Mouse (Mus musculus) midbrain, embryonic 16.5 days (tissue): ENCODE data around the gene Nup214. TPM values are rescaled to one million over a fixed set of nuclear protein-coding genes. Genes with fewer than 3 reads are reported as not detected.

Experiments used
- ATAC-seq: fragments of 200-750 bp; cut with Nextera tagmentation; 2 replicates; pipeline ENCODE4 v1.8.0; 2017; ENCODE audit warnings: moderate TSS enrichment
- H3K27ac ChIP-seq: fragments of 300-500 bp; sonication (generic); 2 replicates; pipeline ENCODE4 v1.5.1; 2014; ENCODE audit warnings: mild to moderate bottlenecking, low read length, mixed read lengths
- H3K27me3 ChIP-seq: fragments of 300-500 bp; sonication (generic); 2 replicates; pipeline ENCODE4 v1.6.1; 2014; ENCODE audit warnings: low read depth, low read length, mixed read lengths; ENCODE audit not compliant: control insufficient read depth, insufficient read depth
- H3K36me3 ChIP-seq: fragments of 300-500 bp; sonication (generic); 2 replicates; pipeline ENCODE4 v1.6.1; 2014; ENCODE audit warnings: mild to moderate bottlenecking, low read length, moderate library complexity, mixed read lengths; ENCODE audit not compliant: control insufficient read depth, insufficient read depth
- H3K4me1 ChIP-seq: fragments of 300-500 bp; sonication (generic); 2 replicates; pipeline ENCODE4 v1.6.1; 2014; ENCODE audit warnings: mild to moderate bottlenecking, low read length, mixed read lengths; ENCODE audit not compliant: control insufficient read depth, insufficient read depth
- H3K4me2 ChIP-seq: fragments of 300-500 bp; sonication (generic); 2 replicates; pipeline ENCODE4 v1.6.1; 2014; ENCODE audit warnings: mild to moderate bottlenecking, low read length, mixed read lengths
- H3K4me3 ChIP-seq: fragments of 300-500 bp; sonication (generic); 2 replicates; pipeline ENCODE4 v1.5.1; 2014; ENCODE audit warnings: low read depth, mild to moderate bottlenecking, low read length, moderate library complexity, mixed read lengths
- H3K9ac ChIP-seq: fragments of 300-500 bp; sonication (generic); 2 replicates; pipeline ENCODE4 v1.6.1; 2014; ENCODE audit warnings: low read depth, low read length, mixed read lengths
- H3K9me3 ChIP-seq: fragments of 300-500 bp; sonication (generic); replicated peaks from 2 replicates; pipeline ENCODE4 v1.6.1; 2014; ENCODE audit warnings: mild to moderate bottlenecking, low read length, mixed read lengths; ENCODE audit not compliant: control insufficient read depth, poor library complexity, severe bottlenecking
- WGBS: fragments of 180-500 bp; shearing (Covaris S2); extraction: QIAGEN DNeasy Blood & Tissue Kit; methylation state at CpG from one replicate; pipeline ENCODE4 v1.1.7; 2014; 5-methylcytosine and 5-hydroxymethylcytosine counted together
- polyA plus RNA-seq: library from polyadenylated mRNA; unstranded; fragments of >200 nt; fragmentation: Nextera tagmentation; extraction: Ambion mirVana; gene quantifications from 2 replicates; pipeline ENCODE4 v1.2.1, GENCODE M21; 2015

The Nup214 gene
- polyA plus RNA-seq, 1 experiment from 2014 or later: 63.9 TPM

DNA sequence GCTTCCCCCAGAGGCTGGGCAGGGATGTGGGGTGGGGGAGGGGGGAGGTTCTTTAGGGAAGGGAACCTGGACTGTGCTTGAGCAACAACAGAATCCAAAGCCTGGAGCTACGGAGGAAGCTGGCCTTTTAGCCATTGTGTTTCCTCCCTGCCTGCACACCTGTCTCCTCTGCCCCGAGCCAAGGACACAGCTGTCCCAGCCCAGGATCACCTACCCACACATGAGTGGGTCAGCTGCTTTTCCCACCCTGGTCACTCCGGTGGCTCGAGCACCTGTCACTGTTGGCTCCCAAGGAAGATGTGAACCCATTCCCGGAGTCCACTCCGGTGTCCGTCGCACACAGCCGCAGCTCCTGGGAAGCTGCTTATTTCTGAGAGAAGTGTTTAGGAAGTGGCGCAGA lies 17.0 kb upstream of the Nup214 start:
- Histone ChIP-seq H3K4me3 (no peak overlapping the region), H3K36me3 (no peaks in the 10 kb centered on the region), H3K9me3 (no peaks in the 10 kb centered on the region), H3K27me3 (no peaks in the 10 kb centered on the region), H3K4me2 (no peak overlapping the region), H3K9ac (no peak overlapping the region), H3K27ac (no peak overlapping the region), H3K4me1 (peaks cover 3% of the 10 kb centered on the region; the same call in 1 of the 2 replicates)
- no peak for ATAC-seq
- WGBS: 93% methylated on average over 10 of the region's 10 CpGs

DNA sequence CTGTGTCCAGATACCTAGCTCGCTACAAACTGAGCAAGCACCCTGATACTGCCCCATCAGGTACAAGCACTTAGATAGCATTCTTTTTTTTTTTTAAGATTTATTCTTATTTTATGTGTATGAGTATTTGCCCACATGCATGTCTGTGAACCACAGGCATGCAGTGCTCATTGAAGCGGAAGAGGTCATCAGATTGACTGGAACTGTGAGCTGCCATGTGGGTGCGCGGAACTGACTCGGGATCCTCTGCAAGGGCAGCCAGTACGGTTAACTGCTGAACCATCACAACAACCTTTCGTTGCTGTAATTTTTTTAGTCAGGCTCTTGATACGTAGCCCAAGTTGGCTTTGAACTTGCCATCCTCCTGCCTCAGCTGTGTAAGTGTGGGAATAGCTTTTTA lies 13.2 kb upstream of the Nup214 start:
- H3K9ac ChIP-seq: no peak overlapping the region
- no peaks in the 10 kb centered on the region; the same call in 1 of the 2 replicates for H3K4me1 ChIP-seq
- H3K4me2 ChIP-seq: no peak overlapping the region
- 96% methylated on average over 8 of the region's 8 CpGs for WGBS
- no peaks in the 10 kb centered on the region for H3K9me3 ChIP-seq
- ATAC-seq: no peak
- no peaks in the 10 kb centered on the region for H3K27me3 ChIP-seq
- H3K27ac ChIP-seq: no peak overlapping the region
- no peak overlapping the region for H3K4me3 ChIP-seq
- no peaks in the 10 kb centered on the region for H3K36me3 ChIP-seq

DNA sequence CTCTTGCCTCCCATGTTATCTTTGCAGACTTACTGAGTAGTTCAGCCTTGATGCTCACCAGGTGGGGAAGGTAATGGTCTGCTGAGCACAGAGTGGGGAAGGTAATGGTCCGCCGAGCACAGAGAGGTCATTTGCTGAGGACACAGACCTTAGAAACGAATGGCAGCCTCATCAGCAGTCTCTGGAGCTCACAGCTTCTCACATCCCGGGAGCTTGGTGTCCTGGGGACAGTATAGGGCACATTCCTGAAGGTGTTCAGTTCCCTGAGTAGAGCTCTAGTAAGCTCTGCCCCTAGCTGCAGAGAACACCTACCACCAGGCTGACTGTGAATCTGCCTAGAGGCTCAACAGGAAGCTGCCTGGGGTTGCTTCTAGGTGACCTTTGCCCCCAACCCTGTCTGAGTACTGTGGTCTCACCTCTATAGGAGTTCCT lies 12.4 kb upstream of the Nup214 start:
- Histone ChIP-seq H3K4me2 (no peak overlapping the region), H3K4me3 (no peak overlapping the region), H3K9me3 (no peaks in the 10 kb centered on the region), H3K27me3 (no peaks in the 10 kb centered on the region), H3K27ac (peak overlapping the region; percentile 79), H3K9ac (no peak overlapping the region), H3K4me1 (no peaks in the 10 kb centered on the region; the same call in 1 of the 2 replicates), H3K36me3 (no peaks in the 10 kb centered on the region)
- ATAC-seq: no peak
- WGBS: 72% methylated on average over 4 of the region's 4 CpGs

DNA sequence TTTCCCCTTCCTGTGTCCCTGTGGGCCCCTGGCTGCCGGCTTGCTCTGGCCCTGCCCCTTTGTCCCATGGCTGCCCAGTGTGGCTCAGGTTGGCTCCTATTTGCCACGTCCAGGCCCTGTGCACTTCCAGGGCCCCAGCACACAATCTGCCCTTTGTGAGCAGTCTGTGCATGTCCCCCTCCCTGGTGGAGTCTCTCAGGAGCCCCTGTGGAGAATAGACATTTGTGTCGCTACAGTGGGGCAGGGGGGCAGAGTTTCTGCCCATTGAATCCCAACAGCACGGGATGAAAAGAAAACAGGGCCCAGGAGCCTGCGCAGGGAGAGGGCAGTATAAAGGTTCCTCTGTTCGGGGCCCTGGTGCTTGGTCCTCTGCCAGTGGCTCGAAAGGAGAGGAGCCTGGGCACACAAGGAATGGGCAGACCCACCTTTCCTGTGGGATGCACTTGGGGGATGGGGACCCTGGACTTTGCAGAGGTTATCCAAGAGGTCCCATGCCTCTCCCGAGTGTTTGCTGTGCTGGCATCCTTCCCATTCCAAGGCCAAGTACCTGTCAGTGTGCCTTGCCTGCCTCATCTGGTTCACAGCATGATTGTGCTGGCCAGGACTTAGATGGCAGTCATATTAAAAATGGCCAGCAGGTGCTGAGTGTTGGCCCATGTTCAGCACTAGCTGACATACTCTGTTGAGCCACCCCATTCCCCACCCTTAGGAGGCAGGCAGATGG lies 11.6 kb upstream of the Nup214 start:
- Histone ChIP-seq H3K27ac (peak overlapping the region; percentile 79), H3K9me3 (no peaks in the 10 kb centered on the region), H3K27me3 (no peaks in the 10 kb centered on the region), H3K9ac (no peak overlapping the region), H3K4me2 (no peak overlapping the region), H3K4me3 (no peak overlapping the region), H3K36me3 (no peaks in the 10 kb centered on the region), H3K4me1 (no peaks in the 10 kb centered on the region; the same call in 1 of the 2 replicates)
- 40% methylated on average over 8 of the region's 8 CpGs for WGBS
- peak; percentile 93 for ATAC-seq

DNA sequence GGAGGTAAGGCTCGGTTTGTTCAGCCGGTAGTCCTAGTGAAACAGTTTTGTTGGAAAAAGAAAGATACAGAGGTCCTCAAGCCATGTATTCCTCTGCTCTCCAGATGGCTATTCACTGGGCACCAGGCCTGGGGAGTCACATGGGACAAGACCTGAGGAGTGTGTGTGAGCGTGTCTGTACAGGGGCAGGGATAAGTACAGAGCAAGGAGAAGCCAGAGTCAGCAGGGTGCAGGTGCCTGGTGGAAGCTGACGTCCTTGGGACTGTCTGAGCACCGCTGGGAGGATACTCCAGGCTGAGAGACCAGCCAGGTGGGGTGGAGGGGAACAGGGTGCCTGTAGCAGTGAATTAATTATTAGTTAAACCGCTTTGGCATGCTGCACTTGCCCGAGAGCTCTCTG lies 10.7 kb upstream of the Nup214 start:
- H3K4me3 ChIP-seq: no peak overlapping the region
- H3K27ac ChIP-seq: peak overlapping the region; percentile 79
- H3K9ac ChIP-seq: no peak overlapping the region
- no peak for ATAC-seq
- no peaks in the 10 kb centered on the region for H3K36me3 ChIP-seq
- no peak overlapping the region for H3K4me2 ChIP-seq
- H3K27me3 ChIP-seq: no peaks in the 10 kb centered on the region
- WGBS: 79% methylated on average over 7 of the region's 7 CpGs
- H3K9me3 ChIP-seq: no peaks in the 10 kb centered on the region
- no peaks in the 10 kb centered on the region; the same call in 1 of the 2 replicates for H3K4me1 ChIP-seq

DNA sequence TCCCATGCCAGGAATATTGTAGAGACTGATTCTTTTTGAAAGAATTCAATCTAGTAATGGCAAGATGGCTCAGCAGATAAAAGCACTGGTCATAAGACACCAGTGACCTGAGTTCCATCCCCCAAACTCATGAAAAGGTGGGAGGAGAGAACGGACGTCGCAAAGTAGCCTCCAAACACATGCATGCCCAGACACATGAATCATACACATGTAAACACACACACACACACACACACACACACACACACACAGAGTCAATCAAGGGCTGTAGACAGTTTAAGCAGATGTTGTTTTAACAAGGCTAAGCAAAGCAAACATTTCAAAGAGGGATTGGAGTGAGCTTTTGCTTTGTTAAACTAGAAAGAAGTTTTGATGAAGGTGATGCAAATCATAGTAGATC lies 10.0 kb upstream of the Nup214 start:
- WGBS: 88% methylated on average over 3 of the region's 3 CpGs
- H3K4me2 ChIP-seq: no peak overlapping the region
- no peak overlapping the region for H3K9ac ChIP-seq
- H3K36me3 ChIP-seq: no peaks in the 10 kb centered on the region
- ATAC-seq: no peak
- no peak overlapping the region for H3K27ac ChIP-seq
- no peaks in the 10 kb centered on the region; the same call in 1 of the 2 replicates for H3K4me1 ChIP-seq
- no peaks in the 10 kb centered on the region for H3K27me3 ChIP-seq
- H3K9me3 ChIP-seq: no peaks in the 10 kb centered on the region
- no peak overlapping the region for H3K4me3 ChIP-seq

DNA sequence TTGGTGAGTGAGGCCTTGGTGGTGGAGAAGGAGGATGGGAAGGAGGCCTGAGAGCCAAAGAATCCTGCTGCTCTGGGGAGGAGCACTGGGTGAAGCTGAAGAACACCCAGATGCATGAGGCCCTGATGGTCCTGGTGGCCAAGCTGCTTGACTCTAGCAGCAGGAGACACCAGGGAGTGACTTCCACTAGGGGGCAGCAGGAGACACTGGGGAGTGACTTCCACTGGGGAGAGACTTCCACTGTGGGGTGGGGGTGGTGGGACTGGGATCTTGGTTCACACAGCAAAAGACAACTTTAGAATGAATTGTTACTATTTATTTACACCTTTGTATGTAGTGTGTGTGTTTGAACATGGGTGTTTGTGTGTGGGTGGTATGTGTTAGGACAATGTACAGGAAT lies 9.1 kb upstream of the Nup214 start:
- Histone ChIP-seq H3K4me3 (no peak overlapping the region), H3K27me3 (no peaks in the 10 kb centered on the region), H3K27ac (no peak overlapping the region), H3K36me3 (no peaks in the 10 kb centered on the region), H3K4me2 (no peak overlapping the region), H3K4me1 (no peaks in the 10 kb centered on the region; the same call in 1 of the 2 replicates), H3K9me3 (no peaks in the 10 kb centered on the region), H3K9ac (no peak overlapping the region)
- no peak for ATAC-seq

DNA sequence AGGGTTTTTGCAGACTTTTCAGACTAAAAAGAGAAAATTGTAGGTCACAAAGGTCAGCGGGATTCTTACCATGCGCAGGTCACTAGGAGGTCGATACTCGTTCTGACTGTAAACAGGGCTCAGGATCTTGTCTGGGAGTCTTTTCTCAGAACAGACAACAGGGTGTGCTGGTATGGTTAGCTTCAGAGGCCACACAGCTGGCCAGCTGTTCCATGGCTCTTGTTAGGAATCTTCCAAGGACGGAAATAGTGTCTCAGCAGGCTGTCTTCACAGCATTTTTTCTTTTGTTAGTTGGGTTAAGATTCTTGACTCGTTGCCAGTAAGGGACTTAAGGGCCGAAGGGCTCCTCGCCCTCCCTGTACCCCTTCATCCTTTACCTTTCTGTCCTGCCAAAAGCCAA lies 7.4 kb upstream of the Nup214 start:
- Histone ChIP-seq H3K27me3 (no peaks in the 10 kb centered on the region), H3K27ac (no peak overlapping the region), H3K9ac (no peak overlapping the region), H3K9me3 (no peaks in the 10 kb centered on the region), H3K4me1 (no peaks in the 10 kb centered on the region; the same call in 1 of the 2 replicates), H3K4me3 (no peak overlapping the region), H3K4me2 (no peak overlapping the region), H3K36me3 (no peaks in the 10 kb centered on the region)
- 74% methylated on average over 8 of the region's 8 CpGs for WGBS
- no peak for ATAC-seq

DNA sequence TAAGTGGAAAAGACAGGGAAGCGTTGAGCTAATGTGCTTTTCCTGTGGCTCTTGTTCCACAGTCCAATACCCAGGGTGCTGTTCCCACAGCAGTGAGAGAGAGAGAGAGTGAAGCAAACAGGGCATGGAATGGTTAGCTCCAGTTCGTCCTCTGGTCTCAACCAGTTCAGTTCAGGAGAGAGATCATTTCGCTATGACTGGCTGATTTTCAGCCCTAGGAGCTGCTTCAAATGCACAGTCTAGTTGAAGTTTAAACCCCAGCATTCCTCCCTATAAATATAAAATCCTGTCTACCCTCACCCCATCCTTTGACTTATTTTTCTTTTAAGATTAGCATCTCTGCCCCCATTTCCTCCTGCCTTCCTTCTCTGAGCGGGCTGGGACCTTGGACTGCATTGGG lies 1.6 kb upstream of the Nup214 start:
- Histone ChIP-seq H3K4me3 (no peak overlapping the region), H3K36me3 (peaks cover 8% of the 10 kb centered on the region), H3K4me1 (peaks cover 16% of the 10 kb centered on the region), H3K27ac (no peak overlapping the region), H3K27me3 (no peaks in the 10 kb centered on the region), H3K9ac (no peak overlapping the region), H3K4me2 (no peak overlapping the region), H3K9me3 (no peaks in the 10 kb centered on the region)
- ATAC-seq: no peak
- WGBS: 90% methylated on average over 4 of the region's 4 CpGs
